Mouse (Mus musculus): Measurements from ENCODE around the gene Rgn.

Gene Rgn

DNA sequence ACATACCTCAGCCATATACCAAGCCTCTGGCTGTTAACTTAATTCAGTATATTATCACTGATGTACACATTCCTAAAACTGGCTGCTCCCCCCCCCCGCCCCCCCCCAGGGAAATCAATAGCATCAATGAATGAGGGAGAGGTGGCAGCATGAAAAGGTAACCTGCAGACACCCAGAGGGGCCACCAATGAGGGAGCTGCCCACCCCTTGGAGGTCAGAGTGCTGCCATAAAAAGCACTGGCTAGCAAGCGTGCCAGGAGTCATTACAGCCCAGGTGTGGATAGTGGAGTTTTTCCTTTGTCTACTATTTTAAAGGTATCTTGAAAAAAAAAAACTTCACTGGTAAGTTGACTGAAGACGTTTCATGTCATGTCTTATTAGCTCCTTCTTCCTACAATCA is at the start of gene Rgn:
TSS of gene Rgn (plus strand) at position 256 of the 400 bp plus-strand sequence.
- no peak for DNase-seq (ENCODE audit: low spot score)

DNA sequence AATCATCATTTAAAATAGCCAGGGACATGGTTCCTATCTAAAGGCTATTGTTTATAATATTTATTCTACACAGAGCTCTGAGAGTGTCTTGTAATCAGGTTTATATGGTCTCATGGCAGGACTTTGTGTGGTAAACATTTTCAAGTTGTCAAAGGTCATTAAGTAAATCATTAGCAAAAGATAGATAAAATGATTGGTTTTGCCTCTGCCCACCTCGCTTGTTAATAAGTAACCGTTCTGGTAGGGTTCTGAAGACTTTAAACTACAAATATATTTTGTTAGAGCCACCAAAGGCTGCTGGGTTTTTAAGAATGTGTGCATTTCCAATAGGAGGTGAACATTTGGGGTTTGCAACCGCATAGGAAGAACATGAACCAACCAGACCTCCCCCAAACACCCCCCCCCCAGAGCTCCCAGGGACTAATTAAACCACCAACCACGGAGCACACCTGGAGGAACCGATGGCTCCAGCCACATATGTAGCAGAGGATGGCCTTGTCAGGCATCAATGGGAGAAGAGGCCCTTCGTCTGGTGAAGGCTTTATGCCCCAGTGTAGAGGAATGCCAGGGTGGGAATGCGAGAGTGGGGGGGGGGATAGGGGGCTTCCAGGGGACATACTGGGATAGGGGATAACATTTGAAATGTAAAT is 29.2 kb upstream of the Rgn start:
- no peak for DNase-seq (ENCODE audit: low spot score)

DNA sequence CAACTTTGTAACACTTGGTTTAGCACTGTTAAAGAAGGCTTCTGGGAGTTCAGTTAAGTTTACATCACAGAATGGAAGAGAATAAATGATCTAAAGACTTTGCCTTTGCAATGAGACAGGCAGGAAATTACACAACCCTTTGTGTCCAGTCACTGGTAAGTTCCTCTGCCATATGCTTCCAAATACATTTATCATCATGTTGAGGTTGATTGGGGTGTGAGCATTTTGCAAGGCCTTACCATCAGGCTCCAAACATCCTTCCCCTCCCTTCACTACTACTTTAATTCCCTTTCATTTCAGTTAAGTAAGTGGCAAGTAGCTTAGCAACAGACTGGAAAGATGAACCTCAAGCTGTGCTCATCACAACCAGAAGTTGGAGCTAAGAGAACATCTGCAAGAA is 28.0 kb upstream of the Rgn start:
- DNase-seq (ENCODE audit: low spot score): no peak

DNA sequence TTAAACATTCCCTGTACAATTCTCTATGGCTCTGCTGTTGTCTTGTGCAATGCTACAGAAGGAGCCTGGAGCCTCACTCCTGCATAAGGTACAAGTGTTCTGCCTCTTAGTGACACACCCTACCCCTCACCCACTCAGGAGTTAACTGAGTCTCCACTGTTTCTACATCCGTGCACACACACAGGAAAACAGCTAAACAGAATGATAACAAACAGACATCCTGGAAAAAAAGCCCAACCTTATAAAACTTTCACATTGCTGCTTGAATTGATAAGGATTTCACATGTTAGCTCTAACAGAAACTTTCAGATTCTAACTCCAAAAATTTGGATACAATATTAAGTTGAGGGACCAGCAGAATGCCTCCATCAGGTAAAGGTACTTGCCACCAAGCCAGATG is 17.0 kb upstream of the Rgn start:
- no peak for DNase-seq (ENCODE audit: low spot score)

DNA sequence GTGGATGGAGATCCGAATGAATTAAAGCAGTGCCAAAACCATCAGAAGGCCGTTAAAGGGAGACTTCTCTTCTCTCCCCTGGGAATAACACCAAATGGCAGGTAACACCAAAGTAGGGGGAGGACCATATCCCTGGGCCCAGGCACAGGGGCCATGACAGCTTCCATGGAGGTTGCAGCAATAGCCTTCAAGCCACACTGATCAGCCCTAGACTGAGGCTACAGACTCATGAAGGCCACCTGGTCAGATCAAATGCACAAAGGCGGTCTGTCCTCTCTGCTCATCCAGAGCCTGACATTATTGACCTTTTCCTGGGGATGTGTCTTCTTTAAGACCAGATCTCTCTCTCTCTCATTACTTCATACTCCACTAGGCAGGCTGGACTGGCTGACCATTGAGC is 5.7 kb upstream of the Rgn start:
- no peak for DNase-seq (ENCODE audit: low spot score)

DNA sequence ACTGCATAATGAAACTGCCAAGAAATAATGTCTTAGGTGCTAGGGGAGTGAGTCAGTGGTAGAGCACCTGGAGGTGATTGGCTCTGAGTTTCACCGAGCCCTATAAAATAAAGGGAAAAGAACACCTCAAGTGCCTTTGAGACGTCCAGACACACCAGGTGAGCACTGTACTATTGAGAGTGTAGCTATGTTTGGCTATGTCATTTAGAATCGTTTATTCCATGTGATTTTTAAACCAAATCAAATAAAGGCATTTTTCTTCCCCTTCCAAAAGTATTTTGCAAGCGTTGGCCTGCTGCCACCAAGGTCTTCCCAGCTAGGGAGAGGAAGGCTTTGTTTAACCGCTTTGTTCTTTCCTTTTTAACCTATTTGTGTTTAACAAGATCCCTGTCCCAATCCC is 2.0 kb upstream of the Rgn start:
- DNase-seq (ENCODE audit: low spot score): peak; percentile 31

DNA sequence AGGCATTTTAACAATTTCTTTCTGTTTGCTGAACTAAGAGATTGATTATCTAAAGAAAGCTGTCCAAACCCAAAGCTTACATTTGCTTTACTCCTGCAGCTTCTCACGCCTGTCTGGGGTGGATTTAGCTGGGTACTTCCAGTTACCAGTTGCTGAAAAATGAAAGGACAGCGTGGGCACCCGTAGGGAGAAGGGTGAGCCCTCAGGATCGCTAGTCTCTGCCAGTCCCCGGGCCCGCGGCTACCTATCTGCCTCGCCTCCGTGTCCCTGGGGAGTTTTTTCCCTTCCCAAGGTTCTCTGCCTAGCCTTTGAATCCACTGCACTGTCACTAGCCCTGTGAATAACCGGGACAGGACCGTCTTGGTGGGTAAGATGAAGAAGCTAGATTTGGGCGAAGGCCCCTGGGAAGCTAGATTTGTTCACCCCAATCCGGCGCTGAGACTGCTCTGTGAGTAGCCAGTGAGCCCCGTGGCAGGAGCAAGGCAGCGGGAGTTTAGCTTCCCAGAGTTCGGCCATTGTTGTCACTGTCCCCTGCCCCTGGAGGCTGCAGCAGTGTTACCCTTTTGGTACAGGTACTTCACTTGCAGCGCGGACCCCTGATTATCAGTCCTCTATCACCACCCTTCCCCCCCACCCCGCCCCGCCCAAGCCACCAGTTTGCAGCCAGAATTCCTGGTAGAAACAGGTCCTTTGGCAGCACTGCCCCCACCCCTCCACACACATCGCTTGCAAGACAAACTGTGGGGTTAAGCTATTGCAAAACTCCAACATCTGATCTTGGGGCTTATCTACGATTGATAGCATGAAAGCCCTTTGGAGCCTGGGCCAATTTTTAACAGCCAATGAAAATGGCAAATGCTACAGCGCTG is 1.3 kb upstream of the Rgn start:
- no peak for DNase-seq (ENCODE audit: low spot score)

DNA sequence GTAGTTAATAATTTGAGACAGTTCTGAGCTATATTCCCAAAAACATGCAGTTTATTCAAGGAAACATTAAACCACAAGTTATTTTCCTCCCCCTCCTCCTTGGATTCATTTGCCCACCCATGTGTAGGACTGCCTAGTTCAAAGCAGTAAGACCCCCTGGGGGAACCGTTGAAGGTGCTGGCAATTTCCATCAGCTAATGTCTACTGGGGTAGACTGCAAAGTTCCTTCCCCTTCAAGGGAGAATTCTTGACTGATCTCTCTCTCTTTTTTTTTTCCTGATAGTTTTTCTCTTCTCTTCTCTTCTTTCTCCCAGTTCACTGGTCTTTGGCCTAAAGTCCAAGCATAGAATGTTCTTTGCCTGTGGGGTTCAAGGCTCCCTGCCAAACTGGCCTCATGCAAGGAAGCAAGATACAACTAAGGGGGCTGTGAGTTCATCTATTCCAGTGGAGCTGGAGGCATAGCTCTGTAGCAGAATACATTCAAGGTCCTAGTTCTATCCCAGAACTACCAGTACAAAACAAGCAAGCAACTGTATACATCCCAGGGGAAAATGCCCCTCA is 627 bp upstream of the Rgn start:
- DNase-seq (ENCODE audit: low spot score): no peak

DNA sequence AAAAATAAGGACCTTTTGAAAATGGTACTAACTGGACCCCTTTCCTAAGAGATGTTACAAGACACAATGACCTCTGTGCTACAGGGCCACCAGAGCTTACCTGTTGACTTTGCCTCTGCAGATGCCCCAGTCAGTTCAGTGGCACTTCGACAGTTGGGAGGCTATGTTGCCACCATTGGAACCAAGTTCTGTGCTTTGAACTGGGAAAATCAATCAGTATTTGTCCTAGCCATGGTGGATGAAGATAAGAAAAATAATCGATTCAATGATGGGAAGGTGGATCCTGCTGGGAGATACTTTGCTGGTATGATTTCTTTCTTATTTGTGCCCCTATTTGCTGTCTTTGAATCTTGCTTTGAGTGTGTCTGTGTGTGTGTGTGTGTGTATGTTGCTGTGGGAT is 2.6 kb downstream of the Rgn start:
- DNase-seq (ENCODE audit: low spot score): no peak

DNA sequence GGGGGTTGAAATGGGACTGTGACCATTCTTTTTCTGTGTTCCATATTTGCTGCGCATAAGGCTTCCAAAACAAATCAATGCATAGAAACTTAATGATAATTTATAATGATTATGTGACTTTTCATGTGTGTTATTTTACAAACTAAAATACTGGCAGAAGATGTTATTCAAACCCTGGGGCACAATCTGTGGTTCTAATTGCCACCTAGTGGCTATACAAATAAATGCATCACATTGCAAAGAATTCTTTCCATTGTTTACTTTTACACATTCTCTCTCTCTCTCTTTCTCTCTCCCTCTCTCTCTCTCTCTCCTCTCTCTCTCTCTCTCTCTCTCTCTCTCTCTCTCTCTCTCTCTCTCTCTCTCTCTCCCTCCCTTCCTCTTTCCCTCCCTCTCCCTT is 12.3 kb downstream of the Rgn start:
- DNase-seq (ENCODE audit: low spot score): no peak

DNA sequence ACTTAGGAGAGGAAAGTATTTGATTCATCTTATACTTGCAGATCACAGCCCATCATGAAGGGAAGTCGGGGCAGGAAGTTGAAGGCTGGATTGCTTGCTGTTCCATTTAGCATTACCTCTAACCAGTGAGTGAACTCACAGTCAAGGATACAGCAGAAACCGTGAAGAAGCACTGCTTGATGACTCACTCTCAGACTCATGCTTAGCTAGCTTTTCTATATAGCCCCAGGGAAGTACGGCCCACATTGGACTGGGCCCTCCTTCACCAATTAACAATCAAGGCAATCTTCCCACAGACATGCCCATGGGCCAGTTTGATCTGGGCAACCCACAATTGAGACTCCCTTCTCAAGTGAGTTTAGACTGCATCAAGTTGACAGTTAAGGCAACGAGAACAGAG is 14.4 kb downstream of the Rgn start:
- no peak for DNase-seq (ENCODE audit: low spot score)

DNA sequence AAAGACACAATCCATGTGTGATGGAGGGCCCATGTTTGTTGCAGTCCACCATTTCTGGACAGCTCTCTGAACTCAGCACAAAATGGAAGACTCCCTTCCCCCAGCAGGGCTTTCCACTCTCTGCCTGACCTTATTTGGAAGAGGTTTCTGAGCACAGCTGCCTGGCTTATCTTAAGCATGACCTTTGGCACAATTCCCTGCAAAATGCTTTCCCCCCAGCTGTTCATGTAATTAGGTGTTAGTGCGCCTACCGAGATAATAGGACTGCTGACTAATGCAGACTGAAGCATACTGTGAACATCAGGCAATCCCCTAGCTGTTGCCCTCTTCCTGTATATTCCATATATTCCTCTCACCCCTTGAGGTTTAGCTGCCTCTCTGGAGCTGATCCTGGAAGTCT is 21.4 kb downstream of the Rgn start:
- no peak for DNase-seq (ENCODE audit: low spot score)

DNA sequence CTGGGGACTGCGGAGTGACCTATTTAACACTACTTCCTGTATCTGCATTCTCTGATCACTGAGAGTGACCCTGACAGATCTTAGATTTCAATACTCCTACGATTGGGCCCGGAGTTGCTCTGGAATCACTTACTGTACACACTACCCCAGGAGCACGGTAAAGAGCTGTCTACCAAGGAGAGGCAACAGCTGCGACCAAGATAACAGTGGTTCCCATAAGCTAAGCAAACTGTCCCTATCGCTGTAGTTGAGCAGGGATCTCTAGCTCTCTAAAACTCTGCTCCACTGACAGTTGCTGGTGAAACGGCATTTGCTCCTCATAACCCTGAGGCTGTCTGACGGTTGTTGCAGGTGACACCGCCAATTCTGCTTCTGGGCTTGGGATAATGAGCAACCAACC is 23.1 kb downstream of the Rgn start:
- no peak for DNase-seq (ENCODE audit: low spot score)

DNA sequence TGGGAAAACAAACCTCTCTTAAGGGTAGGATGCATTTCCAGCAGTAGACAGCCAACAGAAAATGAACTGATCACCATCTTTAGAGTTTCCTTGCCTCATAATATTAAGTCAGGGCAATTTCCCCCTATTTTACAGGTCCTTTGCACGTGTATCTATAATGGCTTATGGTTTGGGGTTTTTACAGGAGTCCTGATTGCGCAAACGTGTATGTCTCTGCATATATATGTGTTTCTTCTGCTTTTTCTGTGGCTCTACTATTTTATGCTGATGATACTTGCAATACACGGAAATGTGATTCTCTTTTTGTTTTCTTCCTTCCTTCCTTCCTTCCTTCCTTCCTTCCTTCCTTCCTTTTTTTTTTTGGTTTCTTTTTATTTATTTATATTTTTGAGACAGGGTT is 24.3 kb downstream of the Rgn start:
- DNase-seq (ENCODE audit: low spot score): no peak

DNA sequence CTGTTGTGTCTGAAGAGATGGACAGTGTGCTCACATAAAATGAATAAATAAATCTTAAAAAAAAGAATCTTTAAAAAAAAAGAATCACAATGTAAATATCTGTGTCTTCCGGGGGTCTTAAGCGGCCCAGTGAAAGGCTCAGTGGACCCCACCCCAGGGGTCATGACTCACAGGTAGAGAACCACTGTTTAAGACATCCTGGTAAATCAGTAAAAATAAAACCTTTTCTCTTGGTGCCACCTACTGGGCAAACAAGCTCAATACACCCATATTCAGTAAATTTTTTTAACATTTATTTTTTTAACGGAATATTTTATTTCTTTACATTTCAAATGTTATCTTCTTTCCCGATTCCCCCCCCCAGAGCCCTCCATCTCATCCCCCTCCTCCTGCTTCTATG is 38.4 kb downstream of the Rgn start:
- no peak for DNase-seq (ENCODE audit: low spot score)

DNA sequence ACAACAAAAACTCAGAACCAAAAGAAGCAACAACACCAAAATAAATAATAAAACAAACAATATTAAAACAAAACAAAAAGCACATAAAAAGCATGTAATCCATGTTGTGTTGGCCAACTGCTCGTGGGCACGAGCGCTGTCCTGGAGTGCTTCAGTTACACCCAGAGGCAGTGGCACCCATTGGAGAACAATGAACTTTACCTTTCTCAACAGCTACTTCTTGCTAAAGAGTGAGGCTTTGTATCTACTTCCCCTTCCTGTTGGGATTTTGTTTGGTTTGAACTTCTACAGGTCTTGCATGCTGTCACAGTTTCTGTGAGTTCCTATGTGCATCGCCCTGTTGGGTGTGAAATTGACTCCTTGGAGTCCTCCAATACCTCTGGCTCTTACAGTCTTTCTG is 58.9 kb downstream of the Rgn start:
- DNase-seq (ENCODE audit: low spot score): no peak
